Mouse (Mus musculus) T-helper 17 cell (primary cell): Measurements from ENCODE around the gene Hscb.

ENCODE experiments used
- in situ Hi-C, 2 experiments: fragments of 300-600 bp; cut with MboI, MseI; formaldehyde crosslinking; loops; 1 replicate in 1 of 2; 2 replicates in 1 of 2; pipeline ENCODE4 v1.15.1; 2025; ENCODE audit warnings: high pct_unique_total_duplicates in 2 of 2

Gene Hscb

DNA sequence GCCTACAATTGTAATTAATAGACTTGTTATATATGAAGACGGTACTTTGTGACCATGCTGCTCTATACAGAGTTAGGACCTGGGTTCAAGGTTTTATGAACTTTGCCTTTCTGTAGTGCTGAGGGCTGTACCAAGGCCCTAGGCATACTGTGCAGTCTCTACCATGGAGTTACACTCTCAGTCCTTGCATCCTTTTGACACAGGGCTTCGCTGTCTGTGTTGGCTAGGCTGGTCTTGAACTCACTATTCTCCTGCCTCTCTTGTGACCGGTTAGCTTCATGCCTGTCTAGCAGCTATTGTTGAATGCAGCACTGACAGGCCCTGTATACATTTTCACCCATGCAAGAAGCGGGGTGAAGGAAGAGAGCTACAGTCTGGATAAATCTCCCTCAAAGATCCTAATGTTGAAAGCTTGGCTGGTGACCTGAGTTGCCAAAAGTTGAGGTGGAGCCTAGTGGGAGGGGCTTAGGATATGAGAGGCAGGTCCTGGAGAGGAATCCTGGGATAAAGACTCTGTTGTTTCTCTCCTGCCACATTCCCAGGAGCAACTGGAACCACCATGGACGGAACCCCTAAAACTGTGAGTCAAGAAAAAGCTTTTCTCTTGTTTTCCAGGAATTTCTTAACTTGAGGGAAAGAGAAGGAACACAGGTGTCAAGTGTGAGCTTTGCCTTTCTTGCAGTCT is 8.4 kb downstream of the Hscb start:
- in situ Hi-C loops = no loop called here

- in situ Hi-C loops = no loop called here
Measured at GRCm38 (mm10) chr5:110827576-110827975, 12.0 kb downstream of the Hscb start.

- in situ Hi-C loops = no loop called here
Measured at GRCm38 (mm10) chr5:110826781-110827495, 12.6 kb downstream of the Hscb start.

- in situ Hi-C loops = no loop called here
Measured at GRCm38 (mm10) chr5:110824421-110824820, 15.2 kb downstream of the Hscb start.

- in situ Hi-C loops = no loop called here
Measured at GRCm38 (mm10) chr5:110809667-110810325, 29.8 kb downstream of the Hscb start, which contains the start of gene Ulk1. Gene Ulk1 (minus strand): TSS chr5:110810097.

- in situ Hi-C loops = no loop called here
Measured at GRCm38 (mm10) chr5:110808821-110809666, 30.5 kb downstream of the Hscb start.

- in situ Hi-C loops = no loop called here
Measured at GRCm38 (mm10) chr5:110808061-110808631, 31.4 kb downstream of the Hscb start.

- in situ Hi-C loops = no loop called here
Measured at GRCm38 (mm10) chr5:110807453-110807852, 32.1 kb downstream of the Hscb start.

DNA sequence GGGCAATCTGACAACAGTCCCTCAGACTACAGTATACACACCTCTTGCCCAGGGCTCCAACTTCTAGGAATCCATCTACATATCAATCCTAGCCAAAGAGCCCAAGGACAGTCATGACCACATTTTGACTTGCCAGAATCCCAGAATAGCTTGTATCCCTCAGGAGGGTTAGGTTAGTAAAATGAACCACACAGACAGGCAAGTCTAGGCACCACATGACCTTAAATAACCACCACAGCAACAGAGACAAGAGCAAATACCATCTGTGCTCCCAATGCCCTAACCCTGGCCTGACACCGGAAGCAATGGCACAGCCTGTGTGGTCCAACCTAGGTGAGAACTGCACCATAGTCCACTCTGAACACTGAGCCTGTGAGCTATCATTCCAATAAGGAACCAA is 32.9 kb downstream of the Hscb start:
- in situ Hi-C loops = no loop called here

- in situ Hi-C loops = no loop called here
Measured at GRCm38 (mm10) chr5:110806154-110806553, 33.4 kb downstream of the Hscb start.

- in situ Hi-C loops = no loop called here
Measured at GRCm38 (mm10) chr5:110804012-110804743, 35.4 kb downstream of the Hscb start.

GRCm38 (mm10) chr5:110802809-110803208 is 36.8 kb downstream of the Hscb start:
- in situ Hi-C loops = no loop called here

- in situ Hi-C loops = no loop called here
Measured at GRCm38 (mm10) chr5:110802186-110802585, 37.4 kb downstream of the Hscb start.

GRCm38 (mm10) chr5:110801036-110801624 is 38.4 kb downstream of the Hscb start:
- in situ Hi-C loops = no loop called here

DNA sequence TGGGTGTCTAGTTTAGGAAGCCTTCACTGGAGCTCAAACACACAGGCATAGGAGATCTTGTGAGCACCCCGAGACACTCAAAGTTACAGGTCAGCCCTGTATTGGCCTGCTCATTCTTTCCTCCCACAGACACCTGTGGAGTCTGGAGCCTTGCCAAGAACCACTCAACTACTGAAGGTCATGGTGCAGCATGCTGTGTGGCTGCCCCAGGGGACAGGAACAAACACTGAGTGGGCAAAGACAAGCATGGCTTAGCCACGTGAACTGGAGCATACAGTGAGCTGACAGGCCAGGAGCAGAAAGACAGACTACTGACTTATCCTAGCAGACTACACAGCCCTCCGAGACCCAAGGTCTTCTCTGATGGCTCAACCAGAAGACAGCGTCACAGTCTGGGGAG is 41.9 kb downstream of the Hscb start:
- in situ Hi-C loops = no loop called here

- in situ Hi-C loops = no loop called here
Measured at GRCm38 (mm10) chr5:110794363-110794762, 45.2 kb downstream of the Hscb start.

DNA sequence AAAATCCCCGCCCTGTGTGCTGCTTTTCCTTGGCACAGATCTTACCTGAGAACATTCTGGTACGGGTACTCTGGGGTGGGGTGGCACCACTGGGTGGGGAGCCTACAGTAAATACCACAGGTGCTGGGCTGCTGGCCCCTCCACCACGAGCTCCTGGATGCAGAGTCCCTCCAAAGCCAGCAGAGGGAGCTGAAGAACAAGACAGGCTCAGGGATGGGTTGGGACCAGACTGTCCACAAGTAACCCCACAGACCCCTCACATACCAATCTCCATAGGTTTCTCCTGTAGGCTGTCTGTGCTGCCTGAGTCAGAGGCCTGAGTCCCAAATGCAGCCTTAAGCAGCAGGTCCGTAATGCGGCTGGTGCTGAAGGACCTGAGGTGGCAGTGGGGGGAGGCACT is 50.9 kb downstream of the Hscb start:
- in situ Hi-C loops = no loop called here

- in situ Hi-C loops = no loop called here
Measured at GRCm38 (mm10) chr5:110786081-110786835, 53.3 kb downstream of the Hscb start.

DNA sequence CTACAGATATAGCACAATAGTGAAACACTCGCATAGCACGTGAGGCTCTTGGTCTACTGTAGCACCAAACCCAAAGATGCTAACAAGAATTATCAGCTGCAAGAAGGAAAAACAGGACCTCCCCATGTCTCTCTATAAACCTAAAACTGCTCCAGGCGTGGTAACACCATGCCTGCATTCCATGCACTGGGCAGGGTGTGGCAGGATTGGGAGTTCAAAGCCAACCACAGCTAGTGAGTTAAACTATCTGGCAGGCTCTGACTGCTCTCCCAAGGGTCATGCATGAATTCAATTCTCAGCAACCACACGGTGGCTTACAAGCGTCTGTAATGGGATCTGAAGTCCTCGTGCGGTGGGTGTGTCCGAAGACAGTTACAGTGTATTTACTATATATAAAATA is 56.4 kb downstream of the Hscb start:
- in situ Hi-C loops = loop anchor here in 1 of 2 experiments (5.0 kb wide), 1 partner anchor 54 kb away; the partner anchor contains the start of genes Chek2 and Hscb
